11 mouse cellular contexts compared by ENCODE assay signal in genomic region chr7:82943376-82943775, GRCm38 (mm10).
DNase-seq lines count a peak whose midpoint lies in the region; TF ChIP-seq lines count a peak whose summit lies in the region.
"Had no signal": no experiment of that assay in that cellular context is flagged by ENCODE, and none has a peak within 500 bp of the region (broad histone marks: within the 10 kb centered on the region; RNA-seq: fewer than 3 reads in every experiment).

No protein-coding gene starts in this region.

- TF ChIP-seq CTCF in brain, embryonic 14.5 days (IDR thresholded peaks at IDR 0.05; ENCODE audit: borderline replicate concordance, extremely low read depth, insufficient read depth, insufficient read length), result no peak

- DNase-seq in layer of hippocampus, adult 11-12 months (ENCODE audit: low spot score), result peak; percentile 15
- no peak for DNase-seq in layer of hippocampus, postnatal 25 days (ENCODE audit: extremely low spot score in 1 of 2, low spot score in 1 of 2)
- DNase-seq in brain, embryonic 14.5 days (ENCODE audit: low read depth), result peak; percentile 77
- peak; percentile 16 to 28 for DNase-seq in frontal cortex, postnatal 14 days (ENCODE audit: low spot score in 2 of 2)
- DNase-seq in right cerebral cortex, adult 18-20 months, result peak; percentile 8
- no peak for DNase-seq in kidney, adult 11 months
- no peak for DNase-seq in spleen, adult 18-20 months
- DNase-seq in retina, postnatal 1 day, result no peak
- DNase-seq: adrenal gland, postnatal 25 days; heart, postnatal 36 days; thymus, postnatal 14 days had no signal

- no peak for TF ChIP-seq POLR2A in brain, embryonic 14.5 days (IDR thresholded peaks at IDR 0.05; ENCODE audit: borderline replicate concordance, extremely low read depth, insufficient read depth, insufficient read length, poor library complexity, severe bottlenecking)

Comparison
In these comparisons a context has a peak if more than half of its experiments do, and no peak if none do; other contexts are left out.
1. DNase-seq: peak in layer of hippocampus, adult 11-12 months (single experiment), brain, embryonic 14.5 days (single experiment), frontal cortex, postnatal 14 days (2 of 2) and right cerebral cortex, adult 18-20 months (single experiment); none in layer of hippocampus, postnatal 25 days (0 of 2), kidney, adult 11 months (single experiment), spleen, adult 18-20 months (0 of 2) and retina, postnatal 1 day (single experiment).